Mouse (Mus musculus) bone marrow, adult 2 months (tissue): Measurements from ENCODE around the gene Efna1.

ENCODE experiments used
- CTCF ChIP-seq: fragments of 200-500 bp; IDR thresholded peaks from 2 replicates; pipeline ENCODE4 v1.5.1; 2011; ENCODE audit warnings: low read length, control low read depth; ENCODE audit not compliant: control insufficient read depth, insufficient read depth
- POLR2A ChIP-seq: fragments of 200-500 bp; IDR thresholded peaks from 2 replicates; pipeline ENCODE4 v1.6.1; 2011; ENCODE audit warnings: low read depth, mild to moderate bottlenecking, control low read depth, low read length, borderline replicate concordance; ENCODE audit not compliant: control insufficient read depth

DNA sequence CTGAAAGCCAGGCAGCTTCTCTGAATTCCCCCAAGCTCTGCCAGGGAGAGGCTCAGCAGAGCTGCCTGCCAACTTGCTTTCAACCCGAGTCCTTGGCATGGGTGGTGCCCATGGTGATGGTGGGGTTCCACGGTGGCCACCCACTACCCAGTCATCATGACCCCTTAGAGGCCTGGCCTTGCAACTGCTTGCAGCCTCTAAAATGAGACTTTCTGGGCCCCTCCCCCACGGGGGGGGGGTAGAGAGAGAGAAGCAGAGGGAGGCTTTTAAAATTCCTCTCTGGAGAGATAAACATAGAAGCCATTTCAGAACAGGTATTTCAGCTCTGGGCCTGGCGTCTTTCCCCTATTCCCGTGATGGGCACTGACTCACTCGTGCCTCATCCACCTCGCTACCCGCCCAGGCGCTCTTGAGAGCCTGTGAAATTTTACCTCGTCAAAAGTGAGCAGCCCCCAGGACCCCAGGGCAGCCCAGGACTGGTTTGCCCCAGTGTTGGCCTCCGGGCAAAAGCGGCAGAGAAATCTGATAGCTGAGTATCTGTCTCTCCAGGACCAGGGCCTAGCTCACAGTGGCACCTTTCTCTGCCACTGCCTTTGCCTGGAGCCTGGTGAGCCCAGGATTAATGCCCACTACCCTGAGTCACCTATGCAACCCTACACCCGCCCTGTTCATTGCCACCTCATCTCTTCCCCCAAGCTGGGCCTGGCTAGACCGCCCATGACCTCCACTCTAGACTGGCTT, 3.5 kb downstream of the Efna1 start:
- TF ChIP-seq CTCF, result no peak
- TF ChIP-seq POLR2A, result no peak
